Mouse (Mus musculus) ovary, postnatal 14 days (tissue): Measurements from ENCODE around the gene Sgsh.
"Not testable (repeated sequence)": the region's sequence is repeated elsewhere in the genome, so short reads cannot be mapped to it uniquely, and the experiment has no call there.

ENCODE experiments used
- DNase-seq: peaks from one replicate; pipeline ENCODE4 v3.0.0; 2022; ENCODE audit warnings: low spot score

Gene Sgsh

DNA sequence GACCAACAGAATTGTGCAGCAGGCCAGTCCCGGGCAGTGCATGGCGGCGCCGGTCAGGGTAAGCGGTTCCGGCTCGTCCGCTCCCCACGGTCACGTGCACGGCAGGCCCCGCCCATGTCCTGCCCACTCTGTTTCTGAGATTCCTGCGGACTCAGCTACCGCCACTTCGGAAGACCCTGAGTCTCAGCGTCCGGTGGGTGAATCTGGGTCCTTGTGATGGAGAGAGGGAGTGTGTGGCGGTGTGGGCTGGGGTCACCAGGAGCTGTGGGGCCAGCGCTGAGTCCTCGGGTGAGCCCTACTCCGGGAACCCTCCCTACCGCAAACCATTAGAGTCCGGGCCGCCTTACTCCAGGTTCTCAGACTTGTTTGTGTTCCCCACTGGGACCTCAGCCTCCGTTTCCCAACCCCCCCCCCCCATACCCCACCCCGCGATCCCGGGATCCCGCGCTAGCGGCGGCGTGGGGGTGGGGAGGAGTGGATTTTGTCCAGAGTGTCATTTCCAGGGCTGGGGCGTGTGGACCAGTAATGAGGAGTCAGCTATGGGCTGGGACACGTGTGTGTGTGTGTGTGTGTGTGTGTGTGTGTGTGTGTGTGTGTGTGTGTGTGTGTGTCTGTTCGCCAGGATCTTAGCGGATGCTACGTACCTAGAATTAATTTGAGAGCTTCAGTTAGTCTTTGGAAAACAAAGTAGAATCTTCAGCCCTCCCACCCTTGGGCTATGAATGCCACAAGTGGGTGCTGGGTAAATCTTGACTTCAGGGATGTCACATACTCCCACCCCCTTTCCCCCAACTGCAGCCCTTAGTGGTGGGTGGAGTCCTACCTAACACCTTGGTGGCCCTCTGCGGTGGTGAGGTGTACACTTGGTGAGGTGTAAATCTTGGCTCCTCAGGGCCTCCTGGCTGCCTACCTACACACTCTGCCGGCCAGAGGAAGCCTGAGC, at the start of gene Sgsh, which contains the start of gene Slc26a11:
Gene Sgsh (minus strand): TSS at position 94 of the 943 bp plus-strand sequence.
Gene Slc26a11 (plus strand): TSS at position 115 of the 943 bp plus-strand sequence.
- DNase-seq: peak; percentile 81

DNA sequence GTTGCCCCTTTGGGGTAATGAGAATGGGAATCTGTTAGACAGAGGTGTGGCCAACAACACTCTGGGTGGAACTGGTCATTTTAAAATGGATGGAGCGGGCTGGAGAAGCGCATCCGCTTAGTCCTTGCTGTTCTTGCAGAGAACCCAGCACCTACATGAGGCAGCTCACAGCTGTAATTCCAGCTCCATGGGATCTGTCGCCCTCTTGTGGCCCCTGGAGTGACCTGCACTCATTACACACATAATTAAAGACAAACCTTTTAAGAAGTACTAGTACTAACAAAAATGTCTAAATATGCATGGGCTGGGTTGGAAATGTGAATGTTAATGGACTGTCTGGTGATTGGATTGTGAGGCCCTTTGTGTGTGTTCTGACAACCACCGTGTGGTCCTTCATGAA, 49.3 kb upstream of the Sgsh start:
- no peak for DNase-seq

DNA sequence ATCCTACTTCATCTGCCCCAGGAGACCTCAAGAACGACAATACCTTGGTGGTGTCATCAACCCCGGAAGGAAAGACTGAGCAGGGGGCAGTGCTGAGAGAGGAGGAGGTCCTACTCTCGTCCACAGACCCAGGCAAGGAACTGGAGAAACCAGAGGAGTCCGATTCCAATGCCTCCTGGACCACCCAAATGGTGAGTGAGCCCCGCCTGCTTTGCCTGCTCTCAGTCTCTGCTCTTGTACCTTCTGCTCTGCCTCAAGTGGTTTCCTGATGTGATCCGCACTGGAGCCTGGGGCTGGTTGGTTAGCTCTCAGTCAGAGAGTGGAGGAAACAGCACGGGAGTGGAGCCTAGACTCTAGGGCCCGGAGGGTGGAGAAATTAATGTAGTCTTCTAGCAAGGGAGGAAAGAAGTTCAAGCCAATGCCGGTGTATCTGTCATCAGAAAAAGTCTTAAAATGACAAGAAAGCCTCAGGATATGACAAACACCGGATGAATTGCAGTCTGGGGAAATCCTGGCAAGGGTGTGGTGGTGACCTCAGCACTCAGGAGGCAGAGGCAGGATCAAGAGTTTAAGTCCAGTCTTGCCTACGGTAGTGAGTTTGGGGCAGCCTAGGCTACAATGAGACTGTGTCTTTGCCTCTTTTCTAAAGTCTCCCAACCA, 47.3 kb upstream of the Sgsh start:
- DNase-seq: no peak

DNA sequence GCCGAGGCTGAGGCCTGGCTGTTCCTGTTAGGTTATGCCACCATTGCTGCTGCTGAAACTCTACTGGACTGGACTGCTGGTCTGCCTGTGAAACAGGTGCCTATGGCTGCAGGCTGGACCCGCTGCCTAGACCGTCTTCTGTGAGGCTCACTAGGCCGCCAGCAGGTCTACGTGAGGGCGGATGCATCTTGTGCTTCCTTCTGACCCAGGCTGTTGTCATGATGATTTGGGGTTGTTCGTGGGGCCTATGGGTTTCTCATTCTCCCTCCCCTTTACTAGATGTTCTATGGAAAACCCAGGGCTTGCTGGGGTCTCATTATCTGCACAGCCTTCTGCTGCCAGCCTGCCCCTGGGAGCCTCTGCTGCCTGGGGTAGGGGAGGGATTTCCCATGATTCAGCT, 41.1 kb upstream of the Sgsh start:
- no peak for DNase-seq

DNA sequence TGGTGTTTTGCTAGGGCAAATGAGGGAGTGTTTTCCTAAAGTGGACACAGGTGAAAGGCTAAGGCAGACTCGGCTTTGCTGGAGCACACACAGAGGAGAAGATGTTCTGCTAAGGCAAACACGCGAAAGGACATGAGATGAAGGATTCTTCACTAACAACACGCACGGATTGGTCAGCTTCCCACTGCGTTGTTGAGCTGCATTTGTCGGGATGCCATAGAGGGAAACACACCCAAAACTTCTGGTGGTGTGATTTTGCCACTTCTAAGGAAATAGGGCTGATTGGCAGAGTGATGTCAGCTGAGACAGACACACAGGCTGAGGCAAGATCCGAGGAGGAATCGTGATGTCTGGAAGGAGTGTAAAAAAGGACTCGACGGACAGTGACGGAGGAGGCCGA, 40.6 kb upstream of the Sgsh start:
- DNase-seq: no peak

DNA sequence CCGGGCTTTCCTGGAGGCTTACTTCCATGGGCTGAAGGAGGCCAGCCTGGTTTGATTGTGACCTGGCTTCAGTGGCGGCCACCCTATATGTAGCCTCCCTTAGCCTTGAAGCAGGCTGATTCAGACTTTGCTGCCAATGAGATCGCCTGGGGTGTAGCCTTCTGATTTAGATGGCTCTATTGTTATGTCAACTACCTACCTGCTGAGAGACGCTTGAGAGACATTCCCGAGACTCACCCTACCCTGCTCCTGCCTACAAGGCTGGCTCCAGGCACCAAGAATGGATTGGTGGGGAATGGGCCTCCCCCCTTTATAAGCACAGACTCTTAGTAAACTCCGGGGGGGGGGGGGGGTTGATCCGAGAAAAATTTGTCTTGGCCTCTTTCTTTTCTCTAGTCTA, 40.1 kb upstream of the Sgsh start:
- DNase-seq: no peak

DNA sequence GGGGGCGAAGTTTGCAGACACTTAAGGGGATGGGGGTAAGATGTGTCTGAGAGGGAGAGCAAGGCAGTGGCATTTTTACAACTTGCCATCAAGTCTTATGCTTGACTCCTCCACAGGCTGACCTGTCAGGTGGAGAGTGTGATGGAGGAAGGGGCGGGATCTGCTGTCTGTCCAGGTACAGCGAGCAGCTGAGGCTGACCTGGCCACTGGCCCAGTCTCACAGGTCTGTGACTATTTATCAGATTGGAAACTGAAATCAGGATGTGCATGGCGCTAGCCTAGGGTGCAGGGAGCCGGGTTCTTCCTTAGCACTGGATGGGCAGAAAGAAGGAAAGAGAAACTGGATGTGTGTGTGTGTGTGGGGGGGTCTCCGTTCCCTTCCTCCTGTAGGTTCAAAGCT, 38.9 kb upstream of the Sgsh start:
- DNase-seq: no peak

DNA sequence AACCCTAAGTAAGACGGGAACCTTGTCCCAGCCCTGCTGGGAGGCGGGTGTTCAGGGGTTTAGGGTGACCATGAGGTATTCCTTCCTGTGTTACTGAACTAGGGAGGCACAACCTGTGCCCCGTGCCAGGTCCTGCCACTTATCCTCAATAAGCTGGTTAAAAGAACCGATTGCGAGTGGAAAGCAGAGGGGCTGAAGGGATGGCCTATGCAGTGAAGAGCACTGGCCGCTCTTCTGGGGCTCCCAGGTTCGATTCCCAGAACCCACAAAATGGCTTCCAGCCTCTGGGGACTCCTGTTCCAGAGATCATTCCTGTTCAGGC, 38.1 kb upstream of the Sgsh start:
- no peak for DNase-seq

DNA sequence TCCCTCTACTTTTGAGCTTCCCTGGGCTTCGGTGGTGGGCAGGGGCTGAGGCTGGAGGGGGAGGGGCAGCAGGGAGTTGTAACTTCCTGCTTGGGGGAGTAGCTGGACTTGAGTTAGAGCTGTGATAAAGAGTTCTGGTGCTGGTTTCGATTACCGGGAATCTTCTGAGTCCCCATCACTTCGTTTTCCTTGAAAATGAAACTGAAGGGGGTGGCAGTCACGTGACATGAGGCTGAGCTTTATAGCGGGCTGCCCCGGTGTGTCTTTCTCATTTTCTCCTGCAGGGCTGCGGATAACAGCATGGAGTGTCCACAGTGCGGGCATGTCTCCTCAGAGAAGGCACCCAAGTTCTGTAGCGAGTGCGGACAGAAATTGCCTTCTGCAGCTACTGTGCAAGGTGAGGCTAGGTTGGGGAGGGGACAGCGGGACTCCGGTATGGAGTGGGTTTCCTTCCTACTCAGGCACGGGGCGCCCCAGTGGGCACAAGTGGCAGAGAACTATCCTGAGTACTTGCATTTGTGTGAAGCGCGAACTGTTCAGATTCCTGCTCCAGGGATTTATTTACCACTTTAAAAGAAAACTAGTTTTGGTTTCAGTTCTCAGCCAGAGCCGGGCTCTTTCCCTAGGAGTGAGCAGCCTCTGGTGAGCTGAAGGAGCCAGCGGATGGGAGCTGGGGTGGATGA, 37.6 kb upstream of the Sgsh start, which contains the start of gene Rnf213:
Gene Rnf213 (plus strand): TSS at position 301 of the 683 bp plus-strand sequence.
- peak; percentile 59 for DNase-seq

DNA sequence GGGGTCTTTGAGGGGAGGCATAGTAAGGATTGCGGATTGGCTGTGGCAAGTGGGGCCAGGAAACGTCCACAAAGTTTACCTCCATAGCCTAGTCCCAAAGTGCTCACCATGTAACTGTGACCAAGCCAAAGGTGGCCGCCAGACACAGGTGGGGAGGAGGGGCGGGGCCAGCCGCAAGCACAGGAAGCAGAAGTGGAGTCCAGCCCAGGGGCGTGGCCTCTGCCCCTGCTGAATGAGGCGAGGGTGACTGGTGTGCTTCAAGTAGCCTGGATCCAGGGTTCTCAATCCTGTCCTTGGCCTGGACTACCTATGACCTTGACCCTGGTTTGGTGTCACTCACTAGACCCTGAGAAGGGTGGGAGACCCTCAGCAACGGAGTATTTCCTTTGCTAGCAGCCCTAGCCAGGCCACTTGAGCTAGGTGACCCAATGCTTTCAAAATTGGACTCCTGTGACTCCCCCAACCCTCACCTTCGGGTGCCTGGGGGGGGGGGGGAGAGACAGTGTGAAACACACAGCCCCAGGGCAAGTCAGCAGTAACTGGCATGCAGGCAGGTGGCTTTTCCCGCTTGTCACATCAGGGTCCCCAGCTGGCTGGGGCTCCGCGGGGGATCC, 36.8 kb upstream of the Sgsh start:
- peak; percentile 45 for DNase-seq

DNA sequence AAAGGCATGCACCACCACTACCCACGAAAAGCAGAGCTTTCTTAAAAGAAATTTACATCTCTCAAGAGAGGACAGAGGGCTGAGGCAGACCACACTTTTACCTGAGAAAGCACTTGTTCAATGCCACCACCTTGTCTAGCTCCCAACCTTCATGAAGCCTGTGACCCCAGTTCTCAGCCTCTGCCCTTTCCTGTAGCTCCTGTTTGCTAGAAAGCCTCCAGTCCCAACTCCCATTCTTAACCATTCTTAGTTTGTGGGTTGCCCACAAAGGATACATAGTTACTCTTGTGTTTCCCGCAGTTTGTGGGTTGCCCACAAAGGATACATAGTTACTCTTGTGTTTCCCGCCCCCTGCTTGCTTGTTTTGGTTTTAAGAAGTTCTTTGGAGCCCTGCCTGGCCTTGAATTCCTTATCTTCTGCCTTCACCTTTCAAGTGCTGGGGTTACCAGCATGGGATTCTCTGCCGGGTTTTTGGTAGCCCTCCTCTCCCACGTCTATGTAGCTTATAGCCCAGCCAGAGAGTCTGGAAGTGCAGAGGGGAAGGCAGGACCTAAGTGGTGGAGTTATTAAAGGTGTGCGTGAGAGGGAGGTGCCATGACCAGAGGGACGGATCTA, 36.2 kb upstream of the Sgsh start:
- DNase-seq: no peak

DNA sequence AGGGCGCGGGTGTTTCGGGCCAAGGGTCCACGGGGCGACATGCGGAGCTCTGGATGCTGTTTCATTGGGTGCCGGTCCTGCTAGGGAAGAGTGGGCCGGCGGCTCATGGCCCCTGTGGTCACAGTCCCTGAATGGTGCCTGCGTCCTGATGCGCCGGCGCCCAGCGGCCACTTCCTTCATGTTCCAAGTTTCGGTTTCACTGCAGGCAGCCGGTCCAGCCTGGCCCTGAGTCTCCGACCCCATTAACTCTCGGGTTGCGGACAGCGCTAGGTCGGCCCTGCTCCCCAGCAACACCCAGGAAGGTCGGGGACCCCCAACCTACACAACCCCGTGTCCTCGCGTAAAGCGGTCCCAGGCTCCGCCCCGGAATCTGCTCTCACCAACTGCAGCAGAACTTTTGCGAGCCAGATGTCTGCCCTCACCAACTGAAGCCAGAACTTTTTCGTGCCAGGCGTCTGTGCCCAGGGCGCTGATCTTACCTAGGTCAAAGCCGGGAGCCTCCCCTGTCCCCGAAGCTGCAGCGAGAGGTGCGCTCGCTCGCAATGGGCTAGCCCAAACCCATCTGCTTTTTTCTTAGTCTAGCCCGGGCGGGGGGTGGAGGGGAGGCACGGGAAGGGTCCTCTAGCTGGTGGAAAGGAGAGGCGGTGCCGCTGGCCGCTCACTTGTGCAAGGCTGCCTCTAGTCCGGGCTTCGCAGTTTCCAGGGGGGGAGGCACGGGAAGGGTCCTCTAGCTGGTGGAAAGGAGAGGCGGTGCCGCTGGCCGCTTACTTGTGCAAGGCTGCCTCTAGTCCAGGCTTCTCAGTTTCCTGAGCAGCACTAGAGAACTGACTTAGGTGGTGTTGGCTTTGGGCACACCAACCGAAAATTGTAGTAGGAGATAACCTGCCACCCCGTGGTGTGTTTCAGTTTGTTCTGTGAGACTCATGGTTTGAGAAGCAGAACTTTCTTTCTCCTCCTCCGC, 35.2 kb upstream of the Sgsh start:
- peak; percentile 56 for DNase-seq

DNA sequence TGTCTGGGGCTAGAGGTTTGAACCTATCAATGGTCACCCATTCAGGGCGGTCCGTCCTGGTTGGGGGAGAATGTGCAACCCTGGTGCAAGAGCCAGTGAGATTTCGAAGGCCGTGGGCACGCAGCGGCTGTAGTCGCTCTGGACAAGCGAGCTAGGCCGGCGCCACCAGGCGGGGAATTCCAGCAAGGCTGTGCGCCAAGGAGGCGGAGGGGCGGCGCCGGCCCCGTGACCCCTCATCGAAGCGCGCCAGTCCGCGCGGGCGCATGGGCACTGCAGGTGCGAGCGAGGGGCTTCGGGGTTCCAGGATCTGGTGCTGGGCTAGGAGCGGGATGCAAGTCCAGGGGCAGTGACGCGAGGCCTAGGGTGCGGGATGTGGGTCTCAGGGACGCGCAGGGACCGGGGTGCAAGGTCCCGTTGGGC, 34.5 kb upstream of the Sgsh start:
- DNase-seq: peak; percentile 77

DNA sequence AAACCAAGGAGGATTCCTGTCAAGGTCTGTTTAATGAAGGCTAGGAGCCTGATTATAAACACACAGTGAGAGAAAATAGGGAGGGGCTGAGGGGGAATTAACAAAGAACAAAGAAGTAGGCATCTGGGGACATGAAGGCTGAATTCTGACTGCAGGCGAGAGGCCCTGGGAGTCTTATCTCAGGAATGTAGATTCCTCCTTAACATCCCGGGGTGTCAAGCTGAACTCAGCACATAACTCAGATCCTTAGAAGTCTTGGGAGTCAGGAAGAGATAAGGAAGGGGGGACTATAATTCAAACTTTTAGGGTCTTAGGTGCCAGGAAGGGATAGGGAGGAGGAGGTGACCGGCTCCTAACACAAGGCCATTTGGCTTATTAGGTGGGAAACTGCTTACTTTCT, 31.9 kb upstream of the Sgsh start:
- not testable (repeated sequence) for DNase-seq

DNA sequence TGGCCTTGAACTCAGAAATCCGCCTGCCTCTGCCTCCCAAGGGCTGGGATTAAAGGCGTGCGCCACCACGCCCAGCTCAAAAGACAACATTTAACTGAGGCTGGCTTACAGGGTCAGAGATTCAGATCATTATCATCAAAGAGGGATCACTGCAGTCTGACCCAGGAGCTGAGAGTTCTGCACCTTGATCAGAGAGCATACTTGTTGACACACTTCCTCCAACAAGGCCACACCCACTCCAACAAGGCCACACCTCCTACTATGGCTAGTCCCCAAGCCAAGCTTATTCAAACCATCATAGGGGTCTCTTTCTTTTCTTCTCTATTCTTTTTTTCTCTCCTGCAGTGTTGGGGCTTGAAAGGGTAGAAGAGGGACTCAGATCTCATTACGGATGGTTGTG, 31.0 kb upstream of the Sgsh start:
- no peak for DNase-seq

DNA sequence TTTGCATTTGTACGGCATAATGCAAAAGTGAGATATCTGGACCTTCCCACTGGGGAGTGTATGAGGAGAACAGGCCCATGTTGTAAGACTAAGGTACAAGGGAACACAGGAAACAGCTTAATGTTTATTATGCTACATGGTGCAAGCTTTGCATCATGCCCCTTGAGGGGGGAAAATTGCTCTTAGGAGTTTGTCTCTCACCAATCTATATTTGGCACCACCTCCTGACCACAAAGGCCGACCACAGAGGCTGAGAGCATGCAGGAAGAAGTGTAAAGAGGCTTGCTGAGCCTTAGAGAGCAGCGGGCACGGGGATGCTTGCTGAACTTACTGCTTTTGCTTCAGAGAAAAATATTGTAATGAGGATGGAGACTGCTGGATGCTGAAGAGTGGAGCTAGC, 29.6 kb upstream of the Sgsh start:
- no peak for DNase-seq

DNA sequence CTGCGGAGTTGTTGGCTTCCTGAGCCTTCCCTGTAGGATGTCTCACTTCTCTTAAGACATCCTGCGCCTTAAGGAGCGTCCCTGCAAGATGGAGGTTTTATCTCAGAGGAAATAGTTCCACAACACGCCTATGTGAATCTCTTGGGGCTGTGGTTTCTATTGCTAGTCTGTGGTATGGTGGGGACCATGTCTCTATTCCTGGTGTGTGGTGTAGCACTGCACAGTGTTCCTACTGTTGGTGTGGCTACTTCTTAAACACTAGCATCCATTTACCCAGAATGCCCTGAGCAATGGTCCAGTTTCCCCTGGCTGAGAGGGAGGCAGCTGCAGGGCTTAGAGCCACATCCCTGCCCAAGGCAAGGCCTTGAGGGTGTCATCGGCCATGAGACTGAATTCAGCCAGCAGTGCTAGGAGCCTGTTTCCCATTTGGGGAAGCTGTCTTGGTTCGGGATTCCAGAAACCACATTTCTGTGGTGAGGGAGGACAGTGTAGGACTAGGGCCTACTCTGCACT, 27.1 kb upstream of the Sgsh start:
- DNase-seq: no peak

DNA sequence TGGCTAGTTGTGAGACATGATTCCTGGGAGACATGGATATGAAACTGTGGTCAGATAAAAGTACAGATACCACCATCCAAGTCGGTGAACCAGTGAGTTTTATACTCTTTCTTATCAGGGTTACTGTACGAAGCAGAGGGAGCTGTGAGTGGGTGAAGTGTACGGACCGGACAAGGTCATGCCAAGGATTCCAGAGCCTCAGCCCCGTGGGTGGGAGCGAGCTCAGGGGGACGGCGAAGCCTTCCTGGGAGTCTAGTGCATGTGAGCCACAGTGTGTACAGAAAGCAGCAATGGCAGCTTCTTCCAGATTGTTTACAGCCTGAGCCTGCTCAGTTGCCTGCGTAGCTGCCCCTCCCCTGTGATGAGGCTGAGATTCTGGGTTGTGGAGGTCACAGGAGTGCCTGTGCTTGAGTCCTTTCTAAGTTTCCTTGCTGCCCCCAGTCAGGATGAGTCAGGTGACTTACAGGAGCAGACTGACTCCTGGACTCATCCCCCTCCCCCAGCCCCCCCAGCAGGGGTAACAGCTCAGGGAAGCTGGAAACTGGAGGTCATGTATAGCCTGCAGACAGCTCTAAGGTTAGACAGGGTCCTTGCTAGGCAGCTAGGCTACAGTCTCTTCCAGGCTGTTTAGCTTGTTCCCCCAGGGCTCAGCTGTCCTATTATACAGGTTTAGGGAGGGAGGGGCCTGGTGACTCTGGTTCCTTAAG, 26.4 kb upstream of the Sgsh start:
- DNase-seq: no peak

DNA sequence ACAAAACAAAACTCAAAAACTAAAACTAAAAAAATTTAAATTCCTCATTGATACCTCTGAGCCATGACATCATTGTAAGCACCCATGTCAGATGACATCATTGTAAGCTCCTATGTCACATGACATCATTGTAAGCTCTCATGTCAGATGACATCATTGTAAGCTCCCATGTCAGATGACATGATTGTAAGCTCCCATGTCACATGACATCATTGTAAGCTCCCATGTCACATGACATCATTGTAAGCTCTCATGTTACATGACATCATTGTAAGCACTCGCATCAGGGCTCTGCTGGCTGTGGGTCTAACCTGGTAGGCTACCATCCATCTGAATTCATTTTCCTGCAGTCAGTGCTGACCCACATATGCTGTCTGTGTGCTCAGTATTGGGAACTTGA, 23.2 kb upstream of the Sgsh start:
- no peak for DNase-seq

DNA sequence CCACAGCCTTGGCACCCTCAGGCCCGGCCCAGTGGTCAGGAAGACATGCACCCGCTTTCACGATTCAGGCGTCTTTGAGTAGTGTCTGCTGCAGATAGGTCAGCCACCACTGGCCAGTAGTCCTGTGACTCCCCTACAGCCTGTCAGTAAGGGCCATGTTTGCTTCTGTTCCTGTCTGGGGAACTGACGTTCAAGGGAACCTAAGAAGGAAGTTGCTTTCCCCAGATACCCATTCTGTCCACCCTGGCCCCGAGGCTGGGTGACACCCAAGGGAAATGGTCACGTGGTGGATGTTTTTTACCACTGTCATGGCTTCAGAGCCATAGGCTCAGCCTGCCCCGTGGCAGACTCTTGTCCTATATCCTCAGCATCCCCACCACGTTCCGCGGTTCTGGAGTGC, 22.0 kb upstream of the Sgsh start:
- no peak for DNase-seq
